Mouse (Mus musculus) heart, adult 2 months (tissue): ENCODE data around the gene Akt3.

Experiments
- CTCF ChIP-seq: fragments of 200-600 bp; IDR thresholded peaks from 2 replicates; pipeline ENCODE4 v1.8.1; 2022; ENCODE audit warnings: antibody characterized with exemption, mild to moderate bottlenecking, moderate library complexity
- EP300 ChIP-seq: fragments of 200-500 bp; IDR thresholded peaks from 2 replicates; pipeline ENCODE4 v1.6.1; 2011; ENCODE audit warnings: low read depth, low read length, control low read depth; ENCODE audit not compliant: insufficient read depth
- POLR2A ChIP-seq: fragments of 200-500 bp; IDR thresholded peaks from 2 replicates; pipeline ENCODE4 v1.6.1; 2011; ENCODE audit warnings: mild to moderate bottlenecking, low read depth, low read length, control low read depth; ENCODE audit not compliant: insufficient read depth

- no peak for TF ChIP-seq POLR2A
- no peak for TF ChIP-seq CTCF
- no peak for TF ChIP-seq EP300
Observed at GRCm38 (mm10) chr1:177238368-177238767, 19.6 kb downstream of the Akt3 start.
